Mouse (Mus musculus) liver, postnatal 0 days (tissue): ENCODE measurements around the gene Sec14l2. TPM values are rescaled to one million over a fixed set of nuclear protein-coding genes. Genes with fewer than 3 reads are reported as not detected.

Source experiments
- ATAC-seq: fragments of 200-750 bp; cut with Nextera tagmentation; 2 replicates; pipeline ENCODE4 v1.8.0; 2017; ENCODE audit warnings: mild to moderate bottlenecking, moderate library complexity
- DNase-seq: peaks from one replicate; pipeline ENCODE4 v3.0.0-alpha.2; 2016
- H3K27ac ChIP-seq: fragments of 300-500 bp; sonication (generic); 2 replicates; pipeline ENCODE4 v1.5.1; 2014; ENCODE audit warnings: antibody characterized with exemption, moderate library complexity, mild to moderate bottlenecking, low read depth
- H3K27me3 ChIP-seq: fragments of 300-500 bp; sonication (generic); 2 replicates; pipeline ENCODE4 v1.6.1; 2014; ENCODE audit warnings: low read length, control low read depth, mixed read lengths; ENCODE audit not compliant: insufficient read depth
- H3K36me3 ChIP-seq: fragments of 300-500 bp; sonication (generic); replicated peaks from 2 replicates; pipeline ENCODE4 v1.6.1; 2014; ENCODE audit warnings: mild to moderate bottlenecking, control low read depth, low read length, moderate library complexity, mixed read lengths; ENCODE audit not compliant: insufficient read depth
- H3K4me1 ChIP-seq: fragments of 300-500 bp; sonication (generic); 2 replicates; pipeline ENCODE4 v1.6.1; 2014; ENCODE audit warnings: antibody characterized with exemption, mild to moderate bottlenecking, control low read depth; ENCODE audit not compliant: insufficient read depth
- H3K4me2 ChIP-seq: fragments of 300-500 bp; sonication (generic); 2 replicates; pipeline ENCODE4 v1.6.1; 2014; ENCODE audit warnings: low read depth, mild to moderate bottlenecking, low read length, moderate library complexity, mixed read lengths
- H3K4me3 ChIP-seq: fragments of 300-500 bp; sonication (generic); 2 replicates; pipeline ENCODE4 v1.5.1; 2014; ENCODE audit warnings: low read depth, low read length
- H3K9ac ChIP-seq: fragments of 300-500 bp; sonication (generic); replicated peaks from 2 replicates; pipeline ENCODE4 v1.6.1; 2014; ENCODE audit warnings: mild to moderate bottlenecking, moderate library complexity
- H3K9me3 ChIP-seq: fragments of 300-500 bp; sonication (generic); 2 replicates; pipeline ENCODE4 v1.6.1; 2016; ENCODE audit warnings: mild to moderate bottlenecking, control low read depth, low read length, mixed read lengths
- CTCF ChIP-seq: sonication (generic); IDR thresholded peaks from 2 replicates; pipeline ENCODE4 v1.5.1; 2016; ENCODE audit warnings: antibody characterized with exemption, low read depth
- EP300 ChIP-seq: IDR thresholded peaks from 2 replicates; pipeline ENCODE4 v1.6.1; 2016; ENCODE audit warnings: antibody characterized with exemption, low read depth, mild to moderate bottlenecking
- WGBS: fragments of 180-500 bp; shearing (Covaris S2); extraction: QIAGEN DNeasy Blood & Tissue Kit; methylation state at CpG from one replicate; pipeline ENCODE4 v1.1.7; 2014; ENCODE audit not compliant: insufficient replicate concordance; 5-methylcytosine and 5-hydroxymethylcytosine counted together
- polyA plus RNA-seq: library from polyadenylated mRNA; unstranded; fragments of >200 nt; fragmentation: Nextera tagmentation; extraction: Ambion mirVana; gene quantifications from 2 replicates; pipeline ENCODE4 v1.2.1, GENCODE M21; 2015

The Sec14l2 gene
- polyA plus RNA-seq, 1 experiment from 2014 or later, result 54.2 TPM

DNA sequence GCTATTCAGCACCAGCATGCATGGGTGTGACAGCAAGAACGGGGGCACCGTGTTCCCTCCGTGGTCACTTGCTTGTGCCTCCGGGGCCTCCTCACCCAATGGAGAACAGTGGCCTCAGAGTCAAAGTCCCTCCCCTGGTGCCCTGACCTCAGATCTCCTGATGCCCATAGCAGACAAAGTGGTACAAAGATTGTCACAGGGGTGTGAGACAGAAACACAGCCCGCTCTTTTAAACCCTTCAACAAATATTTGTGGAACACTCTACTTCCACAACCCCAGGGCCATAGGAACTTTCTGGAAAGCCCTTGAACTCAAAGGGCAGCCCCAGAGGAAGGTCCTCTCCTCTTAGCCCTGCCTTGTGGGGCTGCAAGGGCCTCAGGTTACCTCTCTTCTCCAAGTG, 989 bp downstream of the Sec14l2 start:
- Histone ChIP-seq H3K36me3 (no peaks in the 10 kb centered on the region), H3K27me3 (no peaks in the 10 kb centered on the region), H3K9ac (no peak overlapping the region), H3K9me3 (0 out of 2 replicates have a peak, but pooled peaks cover 2% of the 10 kb centered on the region), H3K4me1 (peaks cover 37% of the 10 kb centered on the region), H3K27ac (no peak overlapping the region), H3K4me2 (no peak overlapping the region), H3K4me3 (no peak overlapping the region)
- TF ChIP-seq EP300 (no peak), CTCF (no peak)
- 55% methylated on average over 5 of the region's 5 CpGs for WGBS
- DNase-seq (no peak), ATAC-seq (no peak)

DNA sequence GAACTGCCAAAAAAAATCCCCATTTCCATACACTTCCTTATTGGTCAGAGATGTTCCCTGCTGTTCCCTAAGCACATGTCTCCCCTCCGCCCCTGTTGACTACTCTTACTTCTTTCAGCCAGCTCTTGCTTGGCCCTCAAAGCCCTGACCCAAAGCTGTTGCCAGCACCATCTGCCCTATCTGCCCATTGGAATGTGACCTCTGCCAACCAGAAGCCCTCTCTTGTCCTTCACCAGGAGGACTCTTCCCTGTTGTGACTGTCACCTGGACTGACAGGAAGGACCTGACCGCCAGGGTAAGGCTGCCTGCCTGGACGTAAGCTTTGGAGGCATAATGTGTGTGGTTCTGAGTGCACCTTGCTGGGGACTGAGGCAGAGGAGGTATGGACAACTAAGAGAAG, 1.5 kb downstream of the Sec14l2 start:
- 0 out of 2 replicates have a peak, but pooled peaks cover 2% of the 10 kb centered on the region for H3K9me3 ChIP-seq
- H3K27me3 ChIP-seq, result no peaks in the 10 kb centered on the region
- H3K36me3 ChIP-seq, result no peaks in the 10 kb centered on the region
- TF ChIP-seq CTCF, result no peak
- no peak for TF ChIP-seq EP300
- no peak for DNase-seq
- 73% methylated on average over 3 of the region's 3 CpGs for WGBS
- peaks cover 43% of the 10 kb centered on the region for H3K4me1 ChIP-seq
- H3K4me2 ChIP-seq, result no peak overlapping the region
- ATAC-seq, result no peak
- H3K27ac ChIP-seq, result no peak overlapping the region
- no peak overlapping the region for H3K9ac ChIP-seq
- H3K4me3 ChIP-seq, result no peak overlapping the region

DNA sequence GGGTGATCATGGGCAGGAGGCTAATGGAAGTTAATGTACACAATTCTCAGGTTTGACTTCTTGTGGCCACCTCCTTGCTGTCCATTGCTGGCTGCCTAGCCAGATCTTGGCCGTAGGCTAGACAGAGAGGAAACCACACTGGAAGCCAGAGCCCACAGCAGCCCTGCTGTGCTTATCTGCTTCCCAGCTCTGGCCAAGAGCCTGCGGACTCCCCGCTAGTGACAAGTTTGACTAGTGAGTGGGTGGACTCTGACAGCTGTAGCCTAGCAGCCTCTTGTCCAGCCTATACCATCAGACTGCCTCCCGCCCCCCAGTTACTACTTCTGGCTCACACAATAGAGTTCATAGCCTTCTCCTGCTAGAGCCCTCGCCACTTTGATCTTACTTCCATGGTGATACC, 3.6 kb downstream of the Sec14l2 start:
- Histone ChIP-seq H3K9ac (no peak overlapping the region), H3K4me2 (no peak overlapping the region), H3K9me3 (0 out of 2 replicates have a peak, but pooled peaks cover 2% of the 10 kb centered on the region), H3K4me1 (peaks cover 54% of the 10 kb centered on the region), H3K27me3 (no peaks in the 10 kb centered on the region), H3K4me3 (no peak overlapping the region), H3K36me3 (no peaks in the 10 kb centered on the region), H3K27ac (no peak overlapping the region)
- no peak for TF ChIP-seq CTCF
- no peak for TF ChIP-seq EP300
- ATAC-seq (no peak), DNase-seq (no peak)
- WGBS, result 22% methylated on average over 5 of the region's 5 CpGs

DNA sequence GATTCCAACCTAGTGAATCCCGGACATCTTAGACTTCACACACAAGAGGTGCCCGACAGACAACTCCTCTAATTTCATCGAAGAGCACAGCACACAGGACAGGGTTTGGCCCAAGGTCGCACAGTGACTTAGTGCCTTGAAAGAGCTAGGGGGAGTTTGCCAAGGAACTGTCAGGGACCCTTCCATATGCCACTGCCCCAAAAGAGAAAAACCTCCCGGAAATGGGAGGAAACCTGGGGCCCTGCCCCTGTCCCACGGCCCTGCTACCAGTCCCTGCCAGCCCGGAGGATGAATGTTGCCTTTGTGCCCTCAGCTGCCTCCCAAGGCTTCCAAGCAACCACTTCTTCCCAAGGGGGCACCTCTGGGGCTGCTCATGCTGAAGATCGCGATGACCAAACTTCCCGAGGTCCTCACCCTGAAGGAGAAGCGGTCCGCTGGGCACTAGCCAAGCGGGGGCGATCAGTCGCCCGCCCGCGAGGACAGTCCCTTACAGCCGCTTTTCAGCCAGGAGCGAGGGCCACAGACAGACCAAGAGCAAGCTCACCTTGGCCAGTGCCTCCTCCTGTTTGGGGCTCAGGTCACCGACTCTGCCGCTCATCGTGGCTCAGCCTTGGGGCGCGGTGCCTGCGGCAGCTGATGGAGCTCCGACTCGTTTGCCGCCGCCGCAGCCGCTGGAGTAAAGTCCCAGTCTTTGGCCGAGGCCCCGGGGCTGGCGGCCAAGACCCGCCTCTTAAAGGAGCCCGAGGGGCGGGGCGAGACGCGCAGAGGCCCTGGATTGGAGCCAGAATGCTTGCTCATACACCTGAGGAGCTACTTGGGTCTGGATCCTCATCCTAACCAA, 4.9 kb downstream of the Sec14l2 start:
- TF ChIP-seq CTCF (no peak), EP300 (no peak)
- H3K4me1 ChIP-seq, result peaks cover 56% of the 10 kb centered on the region
- DNase-seq, result peak; percentile 80
- H3K4me3 ChIP-seq, result peak overlapping the region; percentile 67
- no peaks in the 10 kb centered on the region for H3K27me3 ChIP-seq
- WGBS, result 5% methylated on average over 38 of the region's 41 CpGs
- peak; percentile 43 for ATAC-seq
- H3K36me3 ChIP-seq, result no peaks in the 10 kb centered on the region
- H3K9me3 ChIP-seq, result no peaks in the 10 kb centered on the region
- peak overlapping the region; percentile 85 for H3K9ac ChIP-seq
- H3K4me2 ChIP-seq, result peak overlapping the region; percentile 77
- H3K27ac ChIP-seq, result peak overlapping the region; percentile 81

DNA sequence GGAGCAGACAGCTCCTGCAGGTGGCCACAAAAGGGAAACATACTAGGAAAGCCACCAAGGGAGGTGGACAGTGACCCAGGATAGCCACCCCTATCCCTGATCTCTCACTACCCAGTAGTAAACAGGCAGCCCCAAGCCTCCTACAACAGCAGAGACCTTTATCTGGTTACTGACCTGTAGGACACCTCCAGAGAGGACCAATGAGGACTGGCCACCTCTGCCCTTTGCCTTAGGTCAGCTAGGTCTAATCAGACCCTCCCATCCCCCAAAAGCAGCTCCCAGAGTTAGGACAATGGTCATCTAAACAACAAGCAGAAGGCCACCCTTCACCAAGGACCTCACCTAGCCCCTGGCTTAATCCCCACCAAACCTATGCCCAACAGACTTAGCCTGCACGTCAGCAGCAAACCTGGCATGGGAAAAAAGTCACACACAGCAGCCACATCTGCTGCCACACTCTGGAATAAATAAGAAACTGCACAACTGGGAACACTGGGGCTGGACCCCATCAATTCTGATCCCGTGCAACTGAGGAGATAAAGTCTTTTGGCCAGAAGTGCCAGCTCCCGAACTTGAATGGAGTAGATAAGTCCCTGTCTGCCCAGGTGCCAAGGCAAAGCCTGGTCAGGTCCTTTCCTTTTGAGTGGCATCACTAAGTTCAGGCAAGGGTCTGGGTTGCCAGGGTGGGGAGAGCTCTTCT, 5.7 kb downstream of the Sec14l2 start:
- peak overlapping the region; percentile 81 for H3K27ac ChIP-seq
- peak overlapping the region; percentile 77 for H3K4me2 ChIP-seq
- no peaks in the 10 kb centered on the region for H3K27me3 ChIP-seq
- H3K9ac ChIP-seq, result peak overlapping the region; percentile 85
- H3K4me1 ChIP-seq, result peaks cover 55% of the 10 kb centered on the region
- H3K4me3 ChIP-seq, result peak overlapping the region; percentile 67
- H3K36me3 ChIP-seq, result no peaks in the 10 kb centered on the region
- peak; percentile 41; the same call in 1 of the 2 replicates for TF ChIP-seq CTCF
- no peak for TF ChIP-seq EP300
- DNase-seq (peak; percentile 51), ATAC-seq (peak; percentile 86)
- H3K9me3 ChIP-seq, result no peaks in the 10 kb centered on the region
- WGBS, result 15% methylated on average over 3 of the region's 3 CpGs

DNA sequence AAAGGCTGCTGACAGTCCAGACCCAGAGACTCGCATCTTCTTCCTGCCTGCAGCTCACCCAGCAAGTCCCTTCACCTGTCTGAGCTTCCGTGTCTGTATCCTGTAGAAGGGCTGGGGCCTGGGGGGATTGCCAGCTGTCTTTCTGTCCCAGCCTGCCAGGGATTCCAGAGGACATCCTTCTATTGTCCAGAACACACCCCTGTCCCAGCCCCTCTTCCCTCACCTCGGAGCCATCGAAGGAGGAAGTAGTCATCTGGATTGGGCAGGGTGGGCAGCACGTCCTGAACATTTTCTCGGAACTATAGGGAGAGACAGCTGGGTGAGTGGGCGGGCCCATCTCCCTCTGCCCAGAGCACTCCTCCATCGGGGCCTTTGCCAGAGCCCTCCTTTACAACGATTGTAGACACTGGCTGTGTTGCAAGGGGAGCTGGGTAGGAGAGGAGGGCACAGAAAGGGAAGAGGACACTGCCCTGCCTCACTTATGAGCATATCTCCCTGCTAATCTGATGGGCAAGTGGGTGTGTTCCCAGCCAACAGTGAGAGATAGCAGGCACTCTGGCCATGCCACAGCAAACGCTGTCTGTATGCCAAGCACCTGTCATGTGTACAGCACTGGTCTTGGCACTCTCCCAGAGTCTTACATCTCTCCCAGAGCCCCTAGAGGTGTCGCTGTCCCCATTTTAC, 6.6 kb downstream of the Sec14l2 start:
- H3K4me1 ChIP-seq, result peaks cover 53% of the 10 kb centered on the region
- TF ChIP-seq EP300, result no peak; the same call in 1 of the 2 replicates
- TF ChIP-seq CTCF, result peak; percentile 20; the same call in 1 of the 2 replicates
- peak overlapping the region; percentile 77 for H3K4me2 ChIP-seq
- peak overlapping the region; percentile 67 for H3K4me3 ChIP-seq
- WGBS, result 25% methylated on average over 11 of the region's 11 CpGs
- H3K9me3 ChIP-seq, result no peaks in the 10 kb centered on the region
- no peaks in the 10 kb centered on the region for H3K36me3 ChIP-seq
- H3K27me3 ChIP-seq, result no peaks in the 10 kb centered on the region
- peak overlapping the region; percentile 85 for H3K9ac ChIP-seq
- ATAC-seq (peak; percentile 39), DNase-seq (peak; percentile 46)
- H3K27ac ChIP-seq, result peak overlapping the region; percentile 81
